Mouse (Mus musculus) cerebellum, adult 8-10 months (tissue): Measurements from ENCODE around the gene Myh1.

Source experiments
- DNase-seq: peaks from one replicate; pipeline ENCODE4 v3.0.0; 2022

Myh1 gene

GRCm38 (mm10) chr11:67235639-67236358, 35.9 kb downstream of the Myh1 start:
- peak; percentile 7 for DNase-seq

- DNase-seq, result no peak
Measured at GRCm38 (mm10) chr11:67236799-67237198, 36.9 kb downstream of the Myh1 start.

GRCm38 (mm10) chr11:67237481-67238079, 37.7 kb downstream of the Myh1 start, which contains the start of gene Myh4:
Gene Myh4, plus strand, starts transcription at chr11:67238029.
- no peak for DNase-seq

GRCm38 (mm10) chr11:67241051-67241450, 41.2 kb downstream of the Myh1 start:
- DNase-seq, result no peak

- no peak for DNase-seq
Measured at GRCm38 (mm10) chr11:67253691-67254090, 53.8 kb downstream of the Myh1 start.

- DNase-seq, result no peak
Measured at GRCm38 (mm10) chr11:67257048-67257447, 57.2 kb downstream of the Myh1 start.

GRCm38 (mm10) chr11:67260956-67261355, 61.1 kb downstream of the Myh1 start:
- DNase-seq, result no peak
